Mouse (Mus musculus) brain, embryonic 14.5 days (tissue): ENCODE results near the gene Uqcc1.

Experiments used
- CTCF ChIP-seq: fragments of 200-500 bp; IDR thresholded peaks from 2 replicates; pipeline ENCODE4 v1.5.1; 2012; ENCODE audit warnings: inconsistent platforms, mild to moderate bottlenecking, moderate library complexity, borderline replicate concordance; ENCODE audit not compliant: insufficient read depth, insufficient read length; ENCODE audit errors: extremely low read depth
- POLR2A ChIP-seq: fragments of 200-500 bp; IDR thresholded peaks from 2 replicates; pipeline ENCODE4 v1.6.1; 2012; ENCODE audit warnings: mild to moderate bottlenecking, inconsistent platforms, borderline replicate concordance; ENCODE audit not compliant: poor library complexity, insufficient read depth, insufficient read length, severe bottlenecking; ENCODE audit errors: extremely low read depth

DNA sequence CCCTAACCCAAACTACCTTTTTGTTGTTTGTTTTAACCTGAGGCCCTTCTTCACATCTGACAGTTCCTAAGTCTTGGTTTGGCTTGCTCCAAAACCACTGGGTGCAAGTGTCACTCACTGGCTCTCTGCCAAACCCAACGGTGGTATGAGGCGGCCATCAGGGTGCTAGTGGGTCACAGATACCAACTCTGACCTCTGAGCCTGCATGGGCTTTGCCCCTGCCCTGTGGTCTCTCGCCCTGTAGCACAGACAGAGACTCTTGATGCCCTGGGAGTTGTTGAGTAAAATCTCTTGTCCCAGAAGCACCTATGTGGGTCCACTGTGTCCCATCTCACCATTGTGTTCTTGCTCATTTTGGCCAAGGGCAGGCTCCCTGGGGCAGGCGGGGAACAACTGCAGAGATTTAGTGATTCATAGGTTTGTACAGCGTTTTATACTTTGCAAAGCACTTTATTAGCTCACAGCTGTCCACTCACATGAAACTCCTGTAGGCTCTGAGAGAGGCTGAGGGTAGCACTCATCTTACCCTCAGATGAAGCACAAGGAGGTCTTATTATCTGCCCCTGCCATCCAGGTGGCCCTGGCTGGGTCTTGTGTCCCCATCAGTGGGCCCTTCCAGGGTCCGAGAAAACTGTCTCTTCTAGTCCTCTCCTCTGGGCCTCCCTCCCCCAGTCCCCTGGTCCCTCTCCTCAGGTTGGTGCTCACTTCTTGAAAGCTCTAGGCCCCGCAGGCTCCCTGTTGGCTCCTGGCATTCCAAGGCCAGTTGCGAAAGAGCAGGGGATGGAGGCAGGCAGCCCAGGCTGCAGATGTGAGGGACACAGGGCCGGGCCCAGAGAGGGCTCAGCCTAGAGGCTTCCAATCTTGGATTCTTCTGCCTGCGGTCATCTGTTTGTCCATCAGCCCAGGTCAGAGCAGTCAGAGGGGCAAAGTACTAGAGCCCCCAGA is 112.5 kb downstream of the Uqcc1 start:
- no peak for TF ChIP-seq POLR2A
- TF ChIP-seq CTCF = no peak
